Mouse (Mus musculus): Measurements from ENCODE around the gene Mapk10.

The Mapk10 gene

GRCm38 (mm10) chr5:102858047-102858446, 353.1 kb downstream of the Mapk10 start:
- DNase-seq (ENCODE audit: low spot score in 2 of 2) = no peak
